Mouse (Mus musculus): ENCODE results near the gene Hpd.

Hpd gene

GRCm38 (mm10) chr5:123135471-123136360, 46.8 kb downstream of the Hpd start:
- DNase-seq (ENCODE audit: low spot score in 2 of 2), result peak in 1 of 2 experiments; percentile 35

DNA sequence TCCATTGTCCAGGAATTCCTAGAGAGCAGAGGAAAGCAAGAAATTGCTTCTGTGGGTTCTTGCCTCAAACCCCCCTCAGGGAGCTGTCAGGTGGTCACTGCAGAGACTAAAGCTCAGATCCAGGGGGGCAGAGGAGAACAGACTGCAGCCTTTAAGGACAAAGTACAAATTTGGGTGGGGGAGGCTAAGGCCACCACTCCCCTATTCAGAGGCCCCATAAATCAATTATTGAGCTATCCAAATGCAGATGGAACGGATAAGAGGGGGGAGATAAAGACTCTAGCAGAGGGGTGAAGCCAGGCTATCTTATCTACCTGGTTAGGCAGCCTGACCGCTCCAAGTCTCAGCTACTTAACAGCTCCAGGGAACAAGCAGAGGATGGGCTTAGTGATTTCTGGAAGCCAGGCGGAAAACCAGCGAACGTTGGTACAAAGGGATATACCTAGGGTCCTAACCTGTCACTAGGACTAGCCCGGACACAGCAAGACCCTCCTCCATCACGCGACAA, 47.6 kb downstream of the Hpd start:
- no peak for DNase-seq (ENCODE audit: low spot score in 2 of 2)

GRCm38 (mm10) chr5:123134186-123134874, 48.2 kb downstream of the Hpd start:
- no peak for DNase-seq (ENCODE audit: low spot score in 2 of 2)

DNA sequence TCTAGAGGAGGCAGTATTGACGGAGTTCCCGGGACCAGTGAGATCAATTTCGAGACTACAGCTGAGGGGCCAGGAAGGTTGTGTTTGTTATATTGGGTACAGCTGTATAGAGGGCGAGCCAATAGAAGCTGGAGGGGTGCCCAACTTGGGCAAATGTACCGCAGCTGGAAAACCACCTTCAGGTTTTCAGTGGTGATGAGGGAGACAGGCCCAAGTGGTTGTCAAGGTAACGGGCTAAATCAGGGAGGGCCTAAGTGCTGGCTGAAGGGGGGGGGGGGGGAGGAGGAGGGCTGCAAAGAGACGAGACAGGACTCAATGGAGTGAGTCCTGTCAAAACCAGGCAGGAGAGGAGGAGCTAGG, 48.8 kb downstream of the Hpd start:
- DNase-seq (ENCODE audit: low spot score in 2 of 2), result no peak

- DNase-seq (ENCODE audit: low spot score in 2 of 2), result peak; percentile 82 to 87
These were observed 49.3 kb downstream of the Hpd start for GRCm38 (mm10) chr5:123133083-123133783.

DNA sequence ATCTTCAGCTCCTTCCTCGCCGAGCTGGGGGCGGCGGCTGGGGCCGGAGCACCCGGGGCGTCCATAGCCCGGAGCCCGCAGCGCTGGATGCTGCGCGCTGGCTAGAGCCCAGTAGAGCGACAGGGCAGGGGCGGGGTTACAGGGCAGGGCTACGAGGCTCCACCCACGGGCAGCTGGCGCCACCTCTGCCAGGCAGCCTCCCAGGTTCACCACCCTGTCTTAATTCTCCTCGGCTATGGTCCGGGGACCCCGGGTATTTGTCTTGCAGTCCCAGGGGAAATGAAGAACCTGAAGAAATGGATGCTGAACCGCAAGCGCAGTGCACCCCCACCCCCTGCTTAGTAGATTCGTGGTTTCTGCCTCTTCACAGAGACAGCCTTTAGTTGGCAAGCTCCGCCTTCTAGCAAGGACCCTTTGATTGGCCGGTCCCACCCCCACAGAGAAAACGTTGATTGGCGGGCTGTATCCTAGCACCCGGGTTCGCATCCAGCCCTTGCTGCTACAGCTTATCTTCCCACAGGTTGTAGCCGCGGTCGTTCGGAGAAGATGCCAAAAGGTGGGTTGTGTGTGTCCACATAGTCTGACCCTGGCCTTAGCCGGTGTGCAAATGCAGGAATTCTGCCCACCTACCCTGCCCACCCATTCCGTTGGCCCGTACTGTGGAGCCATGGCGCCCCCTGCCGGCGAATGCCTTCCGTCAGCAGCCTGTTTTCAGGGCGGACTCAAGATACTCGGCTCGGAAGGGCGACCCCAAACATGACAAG, 50.0 kb downstream of the Hpd start, which contains the start of gene Rhof:
Rhof (minus strand) TSS at position 385 of the 764 bp plus-strand sequence.
- DNase-seq (ENCODE audit: low spot score in 2 of 2), result peak; percentile 85 to 87

- DNase-seq (ENCODE audit: low spot score in 2 of 2), result no peak
These were observed 51.7 kb downstream of the Hpd start for GRCm38 (mm10) chr5:123130814-123131148.

DNA sequence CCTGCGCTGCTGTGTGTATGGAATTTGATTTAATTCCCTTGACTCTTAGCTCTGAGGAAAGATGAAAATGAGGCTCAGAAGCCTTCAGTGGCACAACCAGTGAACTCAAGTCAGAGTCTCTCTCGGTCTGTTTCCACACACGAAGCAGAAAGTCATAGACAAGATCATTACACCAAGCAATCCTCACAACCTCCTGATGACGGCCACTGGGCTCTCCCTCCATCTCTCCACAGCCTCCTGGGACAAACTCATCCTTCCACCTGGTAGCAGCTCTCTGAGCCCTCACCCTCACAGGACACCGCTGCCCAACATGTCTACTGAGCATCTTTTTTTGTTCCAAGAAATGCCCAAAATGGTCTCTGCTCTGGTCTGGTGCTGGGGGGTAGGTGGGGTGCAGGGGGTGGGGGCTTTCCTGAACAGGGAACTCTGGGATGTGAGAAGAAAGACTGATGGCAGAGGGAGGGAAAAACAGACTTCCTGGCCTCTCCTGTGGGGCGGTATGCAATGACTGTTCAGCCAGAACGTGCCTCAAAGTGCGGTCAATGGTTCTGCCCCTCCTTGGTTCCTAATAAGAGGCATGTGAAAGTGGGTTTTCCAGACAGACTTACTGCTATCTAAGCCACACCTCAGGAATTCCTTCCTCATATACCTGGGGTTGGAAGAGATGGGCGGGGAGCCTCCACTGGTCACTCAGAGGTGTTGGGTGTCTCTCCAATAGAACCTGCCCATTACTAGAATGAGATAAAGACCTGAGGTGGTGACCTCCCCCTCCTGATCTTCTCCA, 52.3 kb downstream of the Hpd start:
- no peak for DNase-seq (ENCODE audit: low spot score in 2 of 2)

DNA sequence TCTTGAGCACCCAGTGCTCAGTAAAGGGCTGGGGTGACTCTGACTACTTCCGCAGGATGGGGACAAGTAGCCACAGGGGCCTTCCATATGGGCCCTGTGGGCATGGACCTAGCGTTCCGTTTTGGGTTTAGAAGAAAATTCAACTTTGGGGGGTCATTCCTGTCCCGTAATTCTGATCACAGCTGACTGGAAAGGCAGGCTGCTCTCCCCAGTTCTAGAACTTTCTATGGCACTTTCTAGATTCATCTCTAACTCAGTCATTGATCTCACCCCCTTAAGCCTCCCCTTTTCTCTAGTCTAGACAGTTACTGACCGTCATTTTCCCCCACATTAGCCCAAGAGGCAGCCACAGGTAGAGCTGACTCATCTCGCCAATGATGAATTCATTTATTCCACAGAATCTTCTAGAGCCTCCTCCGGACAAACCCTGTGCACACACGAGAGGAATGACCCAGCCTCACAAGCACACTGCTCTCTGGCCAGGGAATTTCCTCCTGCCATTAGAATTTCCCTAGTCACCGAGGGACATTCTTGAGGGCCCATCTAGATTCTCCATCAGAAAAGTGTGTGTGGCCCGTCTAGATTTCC, 53.3 kb downstream of the Hpd start:
- no peak for DNase-seq (ENCODE audit: low spot score in 2 of 2)

- peak; percentile 56 to 66 for DNase-seq (ENCODE audit: low spot score in 2 of 2)
These were observed 53.9 kb downstream of the Hpd start for GRCm38 (mm10) chr5:123128426-123129169.

- no peak for DNase-seq (ENCODE audit: low spot score in 2 of 2)
These were observed 55.5 kb downstream of the Hpd start for GRCm38 (mm10) chr5:123127031-123127430.

GRCm38 (mm10) chr5:123125638-123126406, 56.7 kb downstream of the Hpd start:
- DNase-seq (ENCODE audit: low spot score in 2 of 2), result peak; percentile 39 to 59

- no peak for DNase-seq (ENCODE audit: low spot score in 2 of 2)
These were observed 57.4 kb downstream of the Hpd start for GRCm38 (mm10) chr5:123125105-123125504.

GRCm38 (mm10) chr5:123122181-123122580, 60.3 kb downstream of the Hpd start:
- peak in 1 of 2 experiments; percentile 46 for DNase-seq (ENCODE audit: low spot score in 2 of 2)

Data from spleen, postnatal 14 days (tissue).